22 mouse cellular contexts compared by ENCODE assay signal in the genomic region with DNA sequence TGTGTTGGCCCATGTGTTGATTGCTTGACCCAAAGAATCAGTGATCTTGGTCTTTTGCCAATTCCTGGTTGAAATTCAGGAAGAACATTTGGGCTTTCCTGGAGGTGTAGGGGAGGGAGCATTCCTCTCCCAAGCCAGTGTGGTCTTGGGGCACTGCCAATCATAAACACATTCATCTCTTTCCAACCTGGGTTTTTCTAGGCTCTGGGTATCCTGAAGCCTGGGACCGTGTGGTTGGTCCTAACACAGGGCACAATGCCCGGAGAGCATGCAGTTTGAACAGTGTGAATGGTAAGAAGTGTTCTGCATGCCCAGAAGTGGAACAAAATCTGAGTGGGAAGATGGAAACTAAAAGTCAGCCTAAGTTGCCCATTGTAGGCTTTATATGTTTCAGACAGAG. TPM values are rescaled to one million over a fixed set of nuclear protein-coding genes. Genes with fewer than 3 reads are reported as not detected.
A peak's percentile ranks its signal among the peaks of the same experiment; 100 is the strongest.
DNase-seq lines count a peak whose midpoint lies in the region; ATAC-seq and TF ChIP-seq lines count a peak whose summit lies in the region.
"Had no signal": no experiment of that assay in that cellular context is flagged by ENCODE, and none has a peak within 500 bp of the region (broad histone marks: within the 10 kb centered on the region; RNA-seq: fewer than 3 reads in every experiment).

No protein-coding gene starts in this region.

- no peak overlapping the region for H3K4me2 ChIP-seq in intestine, embryonic 15.5 days (replicated peaks)
- no peak overlapping the region for H3K4me2 ChIP-seq in liver, embryonic 12.5 days
- H3K4me2 ChIP-seq in heart, embryonic 12.5 days: no peak overlapping the region
- H3K4me2 ChIP-seq: forebrain, embryonic 13.5 days; midbrain, embryonic 11.5 days had no signal

- WGBS in kidney, adult 2 months: 66% methylated on average over 2 of the region's 2 CpGs
- WGBS in intestine, embryonic 15.5 days: 80% methylated on average over 2 of the region's 2 CpGs
- WGBS in liver, embryonic 12.5 days (ENCODE audit: insufficient replicate concordance): 79% methylated on average over 2 of the region's 2 CpGs
- 77% methylated on average over 2 of the region's 2 CpGs for WGBS in heart, embryonic 12.5 days

- ATAC-seq in intestine, embryonic 15.5 days: no peak
- ATAC-seq in liver, embryonic 12.5 days: no peak
- no peak for ATAC-seq in heart, embryonic 12.5 days (ENCODE audit: insufficient number of reproducible peaks, low FRiP score)

- DNase-seq in kidney, adult 2 months: peak; percentile 12
- DNase-seq in kidney, adult 11 months: no peak
- DNase-seq in right cerebral cortex, postnatal 10 days (ENCODE audit: low spot score in 2 of 2): peak; percentile 51 to 53
- DNase-seq in right cerebral cortex, adult 2 months (ENCODE audit: low spot score in 2 of 2): no peak
- DNase-seq: adrenal gland, adult 8-10 months; cerebellum, postnatal 36 days; gastrocnemius, postnatal 10 days; heart, adult 18-20 months; heart, postnatal 4 days; lung, adult 18-20 months; right cerebral cortex, adult 18-20 months; thymus, postnatal 14 days had no signal

- no peaks in the 10 kb centered on the region for H3K4me1 ChIP-seq in kidney, adult 2 months (ENCODE audit: control insufficient read depth, insufficient read depth, low read length)
- 0 out of 2 replicates have a peak, but pooled peaks cover 3% of the 10 kb centered on the region for H3K4me1 ChIP-seq in intestine, embryonic 15.5 days (replicated peaks)
- H3K4me1 ChIP-seq in liver, embryonic 12.5 days: peaks cover 4% of the 10 kb centered on the region
- H3K4me1 ChIP-seq in heart, embryonic 12.5 days (replicated peaks): no peaks in the 10 kb centered on the region
- H3K4me1 ChIP-seq: forebrain, embryonic 13.5 days; limb, embryonic 10.5 days had no signal

- H3K9me3 ChIP-seq in intestine, embryonic 15.5 days: no peaks in the 10 kb centered on the region
- H3K9me3 ChIP-seq in liver, embryonic 12.5 days (replicated peaks): no peaks in the 10 kb centered on the region
- H3K9me3 ChIP-seq in heart, embryonic 12.5 days (replicated peaks): no peaks in the 10 kb centered on the region
- H3K9me3 ChIP-seq: forebrain, embryonic 13.5 days; limb, embryonic 10.5 days had no signal

- no peaks in the 10 kb centered on the region for H3K27me3 ChIP-seq in kidney, adult 2 months (replicated peaks; ENCODE audit: control insufficient read depth, insufficient read depth, low read length)
- no peaks in the 10 kb centered on the region for H3K27me3 ChIP-seq in intestine, embryonic 15.5 days (replicated peaks)
- peaks cover 4% of the 10 kb centered on the region; the same call in 1 of the 2 replicates for H3K27me3 ChIP-seq in liver, embryonic 12.5 days (replicated peaks)
- H3K27me3 ChIP-seq in heart, embryonic 12.5 days (replicated peaks): 0 out of 2 replicates have a peak, but pooled peaks cover 5% of the 10 kb centered on the region
- H3K27me3 ChIP-seq: forebrain, embryonic 13.5 days had no signal

- no peak for TF ChIP-seq POLR2A in kidney, adult 2 months (IDR thresholded peaks at IDR 0.05; ENCODE audit: low read depth, low read length)

- no peak overlapping the region for H3K4me3 ChIP-seq in kidney, adult 2 months (ENCODE audit: insufficient read depth, low read depth, low read length)
- no peak overlapping the region for H3K4me3 ChIP-seq in intestine, embryonic 15.5 days (replicated peaks)
- H3K4me3 ChIP-seq in liver, embryonic 12.5 days: no peak overlapping the region
- H3K4me3 ChIP-seq in heart, embryonic 12.5 days: no peak overlapping the region
- H3K4me3 ChIP-seq: forebrain, embryonic 13.5 days; limb, embryonic 10.5 days had no signal

- H3K27ac ChIP-seq in kidney, adult 2 months (ENCODE audit: insufficient read depth, low read depth, low read length): no peak overlapping the region
- peak overlapping the region; percentile 49 for H3K27ac ChIP-seq in intestine, embryonic 15.5 days
- no peak overlapping the region for H3K27ac ChIP-seq in liver, embryonic 12.5 days
- H3K27ac ChIP-seq in heart, embryonic 12.5 days (ENCODE audit: poor library complexity, severe bottlenecking): no peak overlapping the region
- H3K27ac ChIP-seq: forebrain, embryonic 13.5 days; limb, embryonic 10.5 days; macrophage had no signal

- no peak for TF ChIP-seq CTCF in kidney, adult 2 months (conservative IDR thresholded peaks at IDR 0.05; ENCODE audit: insufficient read depth, insufficient read length, low read depth, low read length)

- no peaks in the 10 kb centered on the region for H3K36me3 ChIP-seq in kidney, adult 2 months (ENCODE audit: control insufficient read depth, insufficient read depth, low read length)
- no peaks in the 10 kb centered on the region for H3K36me3 ChIP-seq in intestine, embryonic 15.5 days
- H3K36me3 ChIP-seq in liver, embryonic 12.5 days: no peaks in the 10 kb centered on the region
- H3K36me3 ChIP-seq in heart, embryonic 12.5 days: no peaks in the 10 kb centered on the region
- H3K36me3 ChIP-seq: limb, embryonic 10.5 days had no signal

- no peak overlapping the region for H3K9ac ChIP-seq in intestine, embryonic 15.5 days
- H3K9ac ChIP-seq in liver, embryonic 12.5 days: no peak overlapping the region
- no peak overlapping the region for H3K9ac ChIP-seq in heart, embryonic 12.5 days
- H3K9ac ChIP-seq: forebrain, embryonic 13.5 days had no signal

RNA-seq across cellular contexts. Expression of a gene that starts 14.7 kb away (rescaled TPM):
- polyA plus RNA-seq in kidney, adult 2 months (2012; rRNA removed): 169 and 173 TPM in 2 replicates
- polyA plus RNA-seq in intestine, embryonic 15.5 days (2015; fragmentation: Nextera tagmentation; extraction: Ambion mirVana): 106 TPM in 2 replicates
- polyA plus RNA-seq in liver, embryonic 12.5 days (2016; fragmentation: Nextera tagmentation; extraction: Ambion mirVana): 40.1 and 42.7 TPM in 2 replicates
- polyA plus RNA-seq in heart, embryonic 12.5 days (2016; fragmentation: Nextera tagmentation; extraction: Ambion mirVana): 56.7 and 58.8 TPM in 2 replicates

RNA-seq across cellular contexts. Expression of a gene that starts 30.0 kb away (rescaled TPM):
- polyA plus RNA-seq in kidney, adult 2 months (2012; rRNA removed): 0.03 and 0.16 TPM in 2 replicates
- 0.11 and 0.15 TPM in 2 replicates for polyA plus RNA-seq in intestine, embryonic 15.5 days (2015; fragmentation: Nextera tagmentation; extraction: Ambion mirVana)
- not detected in 2 replicates for polyA plus RNA-seq in liver, embryonic 12.5 days (2016; fragmentation: Nextera tagmentation; extraction: Ambion mirVana)
- polyA plus RNA-seq in heart, embryonic 12.5 days (2016; fragmentation: Nextera tagmentation; extraction: Ambion mirVana): not detected in 2 replicates
- polyA plus RNA-seq: forebrain, embryonic 13.5 days; heart, embryonic 14.5 days; kidney, embryonic 14.5 days; limb, embryonic 10.5 days; macrophage; midbrain, embryonic 11.5 days; neural tube, embryonic 11.5 days had no signal

RNA-seq across cellular contexts. Expression of a gene that starts 48.5 kb away (rescaled TPM):
- polyA plus RNA-seq in kidney, adult 2 months (2012; rRNA removed): 36.4 and 45.9 TPM in 2 replicates
- 106 and 109 TPM in 2 replicates for polyA plus RNA-seq in intestine, embryonic 15.5 days (2015; fragmentation: Nextera tagmentation; extraction: Ambion mirVana)
- polyA plus RNA-seq in liver, embryonic 12.5 days (2016; fragmentation: Nextera tagmentation; extraction: Ambion mirVana): 54.1 and 59.0 TPM in 2 replicates
- 104 and 105 TPM in 2 replicates for polyA plus RNA-seq in heart, embryonic 12.5 days (2016; fragmentation: Nextera tagmentation; extraction: Ambion mirVana)

RNA-seq across cellular contexts. Expression of a gene that starts 58.6 kb away (rescaled TPM):
- 43.9 and 68.8 TPM in 2 replicates for polyA plus RNA-seq in kidney, adult 2 months (2012; rRNA removed)
- 160 and 194 TPM in 2 replicates for polyA plus RNA-seq in intestine, embryonic 15.5 days (2015; fragmentation: Nextera tagmentation; extraction: Ambion mirVana)
- polyA plus RNA-seq in liver, embryonic 12.5 days (2016; fragmentation: Nextera tagmentation; extraction: Ambion mirVana): 140 and 151 TPM in 2 replicates
- 106 and 114 TPM in 2 replicates for polyA plus RNA-seq in heart, embryonic 12.5 days (2016; fragmentation: Nextera tagmentation; extraction: Ambion mirVana)

Comparison
In these comparisons a context has a peak if more than half of its experiments do, and no peak if none do; other contexts are left out.
1. DNase-seq: peak in kidney, adult 2 months (single experiment) and right cerebral cortex, postnatal 10 days (2 of 2); none in kidney, adult 11 months (single experiment) and right cerebral cortex, adult 2 months (0 of 2).